Mouse (Mus musculus) testis, adult 2 months (tissue): ENCODE results near the gene H3f3a.

Experiments
- CTCF ChIP-seq: fragments of 200-500 bp; IDR thresholded peaks from 2 replicates; pipeline ENCODE4 v1.5.1; 2012; ENCODE audit warnings: low read depth, mild to moderate bottlenecking, inconsistent platforms, low read length, moderate library complexity; ENCODE audit not compliant: control insufficient read depth, insufficient read depth, insufficient replicate concordance
- POLR2A ChIP-seq: fragments of 200-500 bp; IDR thresholded peaks from 2 replicates; pipeline ENCODE4 v1.6.1; 2012; ENCODE audit warnings: low read depth, mild to moderate bottlenecking, inconsistent platforms, low read length, moderate library complexity; ENCODE audit not compliant: control insufficient read depth

DNA sequence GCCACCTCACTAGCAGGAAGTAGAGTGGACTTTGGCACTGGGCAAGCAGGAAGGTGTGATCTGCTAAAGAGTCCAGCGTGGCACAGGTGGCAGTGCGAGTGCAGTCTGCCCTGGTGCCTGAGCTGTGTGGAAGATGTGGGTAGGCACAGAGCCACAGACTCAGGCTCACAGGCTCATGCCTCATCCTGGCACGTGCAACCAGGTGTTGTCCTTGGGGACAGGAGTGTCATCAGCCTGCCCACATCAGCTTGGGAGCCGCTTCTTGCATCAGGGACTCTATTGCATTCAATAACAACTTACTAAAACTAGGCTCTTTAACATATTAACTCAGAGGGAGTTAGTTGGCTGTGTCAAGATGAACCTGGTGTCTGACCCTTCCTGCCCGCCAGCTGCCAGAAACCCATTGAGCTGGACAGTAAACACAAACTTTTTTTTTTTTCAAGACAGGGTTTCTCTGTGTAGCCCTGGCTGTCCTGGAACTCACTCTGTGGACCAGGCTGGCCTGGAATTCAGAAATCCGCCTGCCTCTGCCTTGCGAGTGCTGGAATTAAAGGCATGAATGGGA lies 55.7 kb downstream of the H3f3a start:
- TF ChIP-seq CTCF (no peak), POLR2A (no peak)
